Mouse (Mus musculus) retina, postnatal 7 days (tissue): ENCODE results near the gene Cib3.

Experiments
- DNase-seq: peaks from one replicate; pipeline ENCODE4 v3.0.0-alpha.2; 2012; ENCODE audit warnings: low read depth, low spot score

Gene Cib3

GRCm38 (mm10) chr8:72212751-72213150 lies at the start of gene Cib3:
Gene Cib3, minus strand, starts transcription at chr8:72212837.
- no peak for DNase-seq

DNA sequence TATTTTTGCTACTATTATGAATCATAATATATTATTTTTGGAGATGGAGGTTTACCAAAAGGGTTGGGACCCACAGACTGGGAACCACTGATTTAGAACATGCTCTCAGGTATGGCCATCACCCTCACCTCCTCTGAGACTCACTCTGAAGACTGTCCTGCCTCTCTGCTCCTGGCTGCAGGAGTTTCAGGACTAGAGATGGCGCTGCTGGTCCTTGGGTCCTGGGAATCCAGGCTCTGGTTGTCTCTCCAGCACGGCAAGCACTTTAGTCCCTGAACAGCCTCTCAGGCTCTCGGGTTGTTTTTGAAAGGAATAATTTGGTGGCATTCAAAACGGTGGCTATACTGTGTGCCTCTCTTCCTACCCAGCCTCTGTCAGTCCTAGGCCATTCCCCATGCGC lies 49.2 kb upstream of the Cib3 start:
- DNase-seq = no peak

- DNase-seq = no peak
Measured at GRCm38 (mm10) chr8:72261431-72261830, 48.8 kb upstream of the Cib3 start.

DNA sequence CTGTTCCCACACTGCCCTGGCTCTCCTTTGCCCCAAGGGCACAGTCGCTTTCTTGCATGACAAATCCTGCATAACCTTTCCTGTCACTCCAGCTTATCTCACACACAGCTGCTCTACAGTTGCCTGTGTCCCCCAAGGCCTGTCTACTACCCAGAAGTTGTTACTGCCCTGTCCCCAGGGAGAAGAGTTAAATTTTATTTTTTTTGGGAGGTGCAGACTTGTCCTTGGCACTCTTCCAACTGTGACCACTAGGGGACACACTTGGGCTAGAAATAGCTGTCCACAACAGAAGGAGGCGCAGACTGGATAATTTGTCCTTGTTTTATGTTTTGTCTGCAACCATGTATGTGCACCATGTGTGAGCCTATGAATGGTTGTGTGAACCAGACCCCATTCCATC lies 48.4 kb upstream of the Cib3 start:
- peak; percentile 49 for DNase-seq

DNA sequence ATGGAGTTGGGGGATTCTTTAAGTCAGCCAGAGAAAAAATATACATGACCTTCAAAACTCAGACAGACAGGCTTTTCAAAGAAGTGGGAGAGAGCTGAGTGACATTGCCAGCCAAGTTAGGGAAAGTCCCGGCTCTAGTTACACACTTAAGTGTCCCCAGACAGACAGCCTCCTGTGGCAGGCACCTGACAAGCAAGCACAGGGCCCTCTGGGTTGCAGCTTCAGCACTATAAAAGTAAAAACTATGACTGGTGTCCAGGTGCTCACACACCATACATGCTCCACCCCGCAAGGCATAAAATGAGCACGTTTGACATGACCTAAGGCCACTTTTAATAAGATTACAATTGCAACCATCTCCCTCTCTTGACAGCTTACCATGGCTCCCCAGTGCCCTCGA lies 47.9 kb upstream of the Cib3 start:
- DNase-seq = no peak

DNA sequence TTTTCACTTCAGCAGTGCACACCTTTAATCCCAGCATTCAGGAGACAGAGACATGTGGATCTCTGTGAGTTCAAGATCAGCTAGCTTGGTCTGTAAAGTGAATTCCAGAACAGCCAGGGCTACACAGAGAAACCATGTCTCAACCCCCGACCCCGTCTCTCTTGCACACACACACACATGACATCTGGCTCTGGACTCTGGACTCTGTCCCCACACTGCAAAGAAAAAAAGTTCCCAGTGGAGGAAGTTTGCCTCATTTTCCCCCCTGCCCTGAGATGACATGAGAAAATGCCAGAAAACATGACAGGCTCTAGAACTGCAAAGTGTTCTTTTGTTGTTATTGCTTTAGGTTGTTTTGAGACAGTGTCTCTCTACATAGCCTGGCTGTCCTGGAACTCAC lies 47.2 kb upstream of the Cib3 start:
- DNase-seq = no peak

DNA sequence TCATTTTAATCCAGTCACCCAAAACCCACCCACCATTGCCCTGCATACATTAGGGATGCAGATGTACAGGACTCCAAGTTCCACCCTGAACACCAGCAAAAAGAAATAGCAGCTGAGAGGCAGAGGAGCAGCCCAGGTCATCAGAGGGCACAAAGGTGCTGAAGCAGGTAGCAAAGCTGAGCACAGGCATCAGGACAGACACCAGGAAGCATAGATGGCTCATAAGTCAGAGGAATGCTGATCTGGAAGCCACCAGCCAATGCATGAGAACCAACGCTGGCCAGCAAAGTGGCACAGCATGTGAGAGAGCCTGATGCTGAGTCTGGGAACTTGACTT lies 45.2 kb upstream of the Cib3 start:
- no peak for DNase-seq

DNA sequence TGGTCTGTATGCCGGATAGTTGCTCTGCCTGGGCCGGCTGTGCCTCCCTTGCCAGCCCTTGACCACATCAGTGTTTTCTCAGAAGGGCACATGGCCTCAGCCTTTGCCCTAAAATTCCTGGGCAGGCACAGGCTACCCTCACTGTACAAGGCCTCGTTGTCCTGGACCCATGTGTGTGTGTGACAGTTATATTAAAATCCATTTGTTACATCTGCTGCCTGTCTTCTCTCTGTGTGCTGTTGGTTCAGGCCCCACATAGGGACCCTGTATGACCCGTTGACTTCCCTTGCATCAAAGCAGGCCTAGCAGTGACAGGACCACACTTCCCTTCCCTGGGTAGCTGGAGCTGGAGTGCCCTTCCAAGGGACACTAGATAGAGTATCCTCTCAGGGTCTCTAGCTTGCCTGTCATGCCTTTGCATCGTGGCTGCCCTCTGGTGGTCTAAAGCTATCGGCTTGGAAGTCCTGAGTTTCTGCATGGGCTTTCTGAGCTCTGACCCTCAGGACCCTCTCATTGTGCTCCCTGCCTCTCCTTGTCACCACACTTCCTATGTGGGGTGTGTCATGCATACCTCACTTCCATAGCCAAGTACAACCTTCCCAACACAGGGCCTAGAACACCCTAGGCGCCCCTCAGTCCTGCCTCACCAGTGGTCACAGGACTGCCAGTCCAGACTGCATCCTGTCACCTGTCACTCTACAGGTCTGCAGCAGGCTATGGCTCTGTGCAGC lies 44.7 kb upstream of the Cib3 start:
- DNase-seq = no peak

- no peak for DNase-seq
Measured at GRCm38 (mm10) chr8:72244610-72245009, 32.0 kb upstream of the Cib3 start.

DNA sequence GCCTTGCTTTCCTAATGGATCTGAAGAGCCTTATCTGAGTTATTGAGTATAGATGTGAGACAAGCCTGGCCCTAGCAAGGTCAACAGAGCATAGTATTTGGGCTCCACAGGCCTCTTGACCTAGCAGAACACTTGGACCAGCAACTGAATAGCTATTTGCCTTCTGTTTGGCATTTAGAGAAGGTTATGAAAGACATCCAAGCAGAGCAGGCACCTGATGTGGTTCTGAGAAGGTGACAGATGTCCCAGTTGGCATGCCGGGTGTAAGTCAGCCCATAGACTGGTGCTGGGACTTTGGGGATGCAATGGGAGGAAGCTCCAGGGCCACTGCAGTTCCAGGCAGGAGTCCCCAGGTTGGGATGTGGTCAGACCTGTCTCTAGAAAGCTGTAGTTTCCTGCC lies 29.6 kb upstream of the Cib3 start:
- DNase-seq = no peak

GRCm38 (mm10) chr8:72240951-72241350 lies 28.3 kb upstream of the Cib3 start:
- DNase-seq = no peak

- no peak for DNase-seq
Measured at GRCm38 (mm10) chr8:72240403-72240763, 27.7 kb upstream of the Cib3 start.

GRCm38 (mm10) chr8:72239499-72240402 lies 27.1 kb upstream of the Cib3 start, which contains the start of gene Ap1m1:
Gene Ap1m1, plus strand, starts transcription at chr8:72240018.
- DNase-seq = peak; percentile 98

DNA sequence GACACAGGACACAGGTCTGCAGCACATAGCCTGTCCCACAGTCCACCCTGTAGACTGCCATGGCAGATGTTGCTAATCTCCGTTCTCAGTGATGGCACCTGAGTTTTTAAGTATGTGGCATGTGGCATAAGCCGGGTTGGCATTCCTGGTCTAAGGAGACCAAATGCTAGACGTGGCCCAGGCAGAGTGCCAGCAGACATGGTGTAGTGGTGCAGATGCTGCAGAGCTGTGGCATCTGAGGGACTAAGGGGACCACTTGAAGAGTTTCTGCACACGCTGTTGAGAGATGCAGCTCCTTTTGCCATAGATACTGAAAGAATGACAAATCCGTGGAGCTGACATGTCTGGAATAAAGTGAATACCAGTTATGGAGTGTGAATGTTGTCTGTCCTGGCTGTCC lies 10.0 kb upstream of the Cib3 start:
- DNase-seq = no peak

GRCm38 (mm10) chr8:72220758-72221157 lies 8.1 kb upstream of the Cib3 start:
- no peak for DNase-seq

DNA sequence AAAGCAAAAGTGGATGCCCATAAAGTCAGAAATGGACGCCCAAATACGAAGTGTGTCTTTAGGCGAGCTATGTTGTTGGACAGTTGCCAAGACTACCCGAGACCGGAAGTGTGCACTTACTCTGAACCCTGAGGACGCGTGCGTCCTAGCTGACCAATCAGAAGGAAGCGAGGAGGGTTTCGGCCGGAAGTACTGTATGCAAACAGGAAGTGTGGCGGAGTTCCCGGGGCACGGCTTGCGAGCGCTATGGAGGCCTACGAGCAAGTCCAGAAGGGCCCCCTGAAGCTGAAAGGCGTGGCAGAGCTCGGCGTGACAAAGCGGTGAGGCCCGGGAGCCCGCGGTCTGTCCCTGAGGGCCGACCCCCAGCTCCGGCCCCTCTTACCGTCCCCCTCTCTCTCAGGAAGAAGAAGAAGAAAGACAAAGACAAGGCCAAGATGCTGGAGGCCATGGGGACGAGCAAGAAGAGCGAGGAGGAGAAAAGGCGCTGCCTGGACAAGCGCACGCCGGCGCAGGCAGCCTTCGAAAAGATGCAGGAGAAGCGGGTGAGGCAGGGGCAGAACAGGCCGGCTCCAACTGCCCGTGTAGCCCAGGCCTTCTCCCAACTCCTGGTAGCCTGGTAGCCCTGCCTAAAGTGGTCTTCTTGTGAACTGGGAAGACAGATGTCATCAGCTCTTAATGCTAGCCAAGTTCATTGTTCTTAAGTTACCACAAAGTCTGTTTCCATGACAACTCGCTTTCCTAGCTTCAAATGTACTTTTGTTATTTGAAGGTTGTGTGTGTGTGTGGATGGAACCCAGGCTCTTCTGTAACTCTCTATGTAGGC lies 7.1 kb upstream of the Cib3 start, which contains the start of gene Fam32a:
Gene Fam32a, plus strand, starts transcription at position 190 of the 823 bp plus-strand sequence.
- DNase-seq = peak; percentile 93

DNA sequence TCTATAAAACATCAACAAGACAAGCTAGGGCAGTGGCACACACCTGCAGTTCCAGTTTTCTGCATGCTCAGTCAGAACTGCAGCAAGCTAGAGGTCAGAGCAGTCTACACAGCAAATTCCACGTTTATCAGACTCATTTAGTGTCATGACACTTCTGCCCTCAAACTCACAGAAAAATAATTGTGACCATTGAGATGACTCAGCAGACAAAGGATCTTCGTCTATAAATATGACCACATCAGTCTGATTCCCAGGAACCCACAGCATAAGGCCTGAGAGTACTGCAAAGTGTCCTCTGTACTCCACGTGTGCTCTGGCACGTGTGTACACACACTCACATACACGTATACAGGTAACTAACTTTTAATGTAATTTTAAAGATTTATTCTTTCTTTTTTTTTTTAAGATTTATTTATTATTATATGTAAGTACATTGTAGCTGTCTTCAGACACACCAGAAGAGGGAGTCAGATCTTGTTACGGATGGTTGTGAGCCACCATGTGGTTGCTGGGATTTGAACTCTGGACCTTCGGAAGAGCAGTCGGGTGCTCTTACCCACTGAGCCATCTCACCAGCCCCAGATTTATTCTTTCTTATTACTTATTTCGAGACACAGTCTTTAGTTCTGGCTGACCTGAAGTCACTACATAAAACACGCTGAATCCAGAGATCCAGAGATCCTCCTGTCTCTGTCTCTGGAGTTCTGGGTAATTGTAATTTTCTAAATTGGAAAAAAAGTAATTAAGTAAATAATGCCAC lies 6.3 kb upstream of the Cib3 start:
- DNase-seq = no peak

- DNase-seq = no peak
Measured at GRCm38 (mm10) chr8:72215871-72216270, 3.2 kb upstream of the Cib3 start.

DNA sequence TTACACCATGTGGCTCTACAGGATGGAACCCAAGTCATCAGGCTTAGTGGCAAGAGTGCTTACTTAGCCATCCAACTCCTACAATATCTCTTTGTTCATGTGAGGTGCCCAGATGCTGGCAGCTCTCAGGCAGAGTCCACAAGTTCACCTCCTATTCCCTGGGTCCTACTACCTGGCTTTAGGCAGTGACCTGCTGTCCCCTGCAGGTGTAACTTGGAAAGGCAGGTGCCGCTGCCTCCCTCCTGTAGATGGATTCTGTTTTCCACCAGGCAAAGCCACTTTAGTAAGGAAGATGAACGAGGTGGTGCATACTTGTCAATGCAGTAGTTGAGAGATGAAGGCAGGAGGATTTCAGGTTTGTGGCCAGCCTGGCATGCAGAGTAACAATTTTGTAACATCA lies 2.4 kb upstream of the Cib3 start:
- no peak for DNase-seq

GRCm38 (mm10) chr8:72213536-72213935 lies 899 bp upstream of the Cib3 start, which contains the start of gene Gm11034:
Gene Gm11034, minus strand, starts transcription at chr8:72213636.
- no peak for DNase-seq

GRCm38 (mm10) chr8:72211846-72212245 lies 791 bp downstream of the Cib3 start:
- DNase-seq = no peak
